Mouse (Mus musculus): ENCODE measurements around the gene Mpv17l2.

DNA sequence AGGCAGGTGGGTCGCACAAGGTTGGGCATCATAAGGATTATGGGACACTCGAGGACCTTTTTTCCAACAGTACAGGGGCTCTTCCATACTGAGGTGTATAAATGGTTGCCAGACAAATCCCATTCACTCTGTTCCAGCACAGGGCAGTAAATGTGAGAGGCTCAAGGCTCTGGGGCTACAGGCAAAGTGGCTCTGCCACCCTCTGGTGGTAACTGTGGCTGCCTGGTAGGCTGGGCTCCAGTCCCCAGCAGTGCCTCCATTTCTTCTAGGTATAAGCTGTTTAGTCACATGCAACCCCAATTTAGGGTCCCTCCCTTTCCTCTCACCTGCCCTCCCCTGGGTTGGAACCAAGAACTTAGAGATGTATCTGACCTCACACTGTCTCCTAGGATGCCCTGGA lies 34.6 kb upstream of the Mpv17l2 start:
- no peak for TF ChIP-seq POLR2AphosphoS5 (IDR thresholded peaks at IDR 0.05; ENCODE audit: insufficient replicate concordance, low read depth, low read length)
- TF ChIP-seq GATA1 (IDR thresholded peaks at IDR 0.05; ENCODE audit: borderline replicate concordance, low read length), result no peak
- no peak for TF ChIP-seq CTCF (IDR thresholded peaks at IDR 0.05; ENCODE audit: low read depth, low read length)
- no peak for TF ChIP-seq TAL1 (conservative IDR thresholded peaks at IDR 0.05; ENCODE audit: low read depth, low read length)
- TF ChIP-seq GATA2 (IDR thresholded peaks at IDR 0.05; ENCODE audit: borderline replicate concordance, low read depth, low read length), result no peak

All from G1E (cell line).